Mouse (Mus musculus): ENCODE measurements around the gene 4930548H24Rik.
A peak's percentile ranks its signal among the peaks of the same experiment; 100 is the strongest.
"Not testable (repeated sequence)": the region's sequence is repeated elsewhere in the genome, so short reads cannot be mapped to it uniquely, and the experiment has no call there.

Gene 4930548H24Rik

GRCm38 (mm10) chr5:31485440-31485839, at the start of gene 4930548H24Rik:
Gene 4930548H24Rik (plus strand): TSS chr5:31485740.
- no peak for DNase-seq (ENCODE audit: low spot score)

- DNase-seq (ENCODE audit: low spot score) = no peak
Observed at GRCm38 (mm10) chr5:31451336-31451735, 34.2 kb upstream of the 4930548H24Rik start.

GRCm38 (mm10) chr5:31451878-31452561, 33.5 kb upstream of the 4930548H24Rik start, which contains the start of gene Zfp512:
Gene Zfp512 (plus strand): TSS chr5:31452431.
- peak; percentile 73 for DNase-seq (ENCODE audit: low spot score)

GRCm38 (mm10) chr5:31452562-31452878, 33.0 kb upstream of the 4930548H24Rik start:
- no peak for DNase-seq (ENCODE audit: low spot score)

- DNase-seq (ENCODE audit: low spot score) = no peak
Observed at GRCm38 (mm10) chr5:31452886-31453410, 32.6 kb upstream of the 4930548H24Rik start.

GRCm38 (mm10) chr5:31467798-31468197, 17.7 kb upstream of the 4930548H24Rik start:
- no peak for DNase-seq (ENCODE audit: low spot score)

- no peak for DNase-seq (ENCODE audit: low spot score)
Observed at GRCm38 (mm10) chr5:31469711-31470110, 15.8 kb upstream of the 4930548H24Rik start.

- DNase-seq (ENCODE audit: low spot score) = peak; percentile 21
Observed at GRCm38 (mm10) chr5:31470334-31470733, 15.2 kb upstream of the 4930548H24Rik start.

GRCm38 (mm10) chr5:31480536-31480935, 5.0 kb upstream of the 4930548H24Rik start:
- no peak for DNase-seq (ENCODE audit: low spot score)

GRCm38 (mm10) chr5:31487889-31488288, 2.3 kb downstream of the 4930548H24Rik start:
- no peak for DNase-seq (ENCODE audit: low spot score)

- DNase-seq (ENCODE audit: low spot score) = no peak
Observed at GRCm38 (mm10) chr5:31489116-31489769, 3.7 kb downstream of the 4930548H24Rik start.

- no peak for DNase-seq (ENCODE audit: low spot score)
Observed at GRCm38 (mm10) chr5:31492031-31492430, 6.5 kb downstream of the 4930548H24Rik start.

- DNase-seq (ENCODE audit: low spot score) = peak; percentile 68
Observed at GRCm38 (mm10) chr5:31494513-31495297, 9.2 kb downstream of the 4930548H24Rik start, which contains the start of gene Gpn1. Gene Gpn1 (plus strand): TSS chr5:31494741.

- no peak for DNase-seq (ENCODE audit: low spot score)
Observed at GRCm38 (mm10) chr5:31504843-31505242, 19.3 kb downstream of the 4930548H24Rik start.

- DNase-seq (ENCODE audit: low spot score) = no peak
Observed at GRCm38 (mm10) chr5:31512481-31512880, 26.9 kb downstream of the 4930548H24Rik start.

GRCm38 (mm10) chr5:31520556-31520955, 35.0 kb downstream of the 4930548H24Rik start:
- DNase-seq (ENCODE audit: low spot score) = no peak

GRCm38 (mm10) chr5:31526354-31527116, 41.0 kb downstream of the 4930548H24Rik start, which contains the start of gene Slc4a1ap:
Gene Slc4a1ap (plus strand): TSS chr5:31526995.
- peak; percentile 71 for DNase-seq (ENCODE audit: low spot score)

- DNase-seq (ENCODE audit: low spot score) = no peak
Observed at GRCm38 (mm10) chr5:31527117-31527680, 41.7 kb downstream of the 4930548H24Rik start.

GRCm38 (mm10) chr5:31527707-31528106, 42.2 kb downstream of the 4930548H24Rik start, which contains the start of gene Supt7l:
Gene Supt7l (minus strand): TSS chr5:31527807.
- not testable (repeated sequence) for DNase-seq (ENCODE audit: low spot score)

GRCm38 (mm10) chr5:31528560-31528959, 43.0 kb downstream of the 4930548H24Rik start:
- no peak for DNase-seq (ENCODE audit: low spot score)

GRCm38 (mm10) chr5:31535228-31535627, 49.7 kb downstream of the 4930548H24Rik start:
- DNase-seq (ENCODE audit: low spot score) = no peak
